ENCODE assay signal across 23 mouse cellular contexts in the genomic region with DNA sequence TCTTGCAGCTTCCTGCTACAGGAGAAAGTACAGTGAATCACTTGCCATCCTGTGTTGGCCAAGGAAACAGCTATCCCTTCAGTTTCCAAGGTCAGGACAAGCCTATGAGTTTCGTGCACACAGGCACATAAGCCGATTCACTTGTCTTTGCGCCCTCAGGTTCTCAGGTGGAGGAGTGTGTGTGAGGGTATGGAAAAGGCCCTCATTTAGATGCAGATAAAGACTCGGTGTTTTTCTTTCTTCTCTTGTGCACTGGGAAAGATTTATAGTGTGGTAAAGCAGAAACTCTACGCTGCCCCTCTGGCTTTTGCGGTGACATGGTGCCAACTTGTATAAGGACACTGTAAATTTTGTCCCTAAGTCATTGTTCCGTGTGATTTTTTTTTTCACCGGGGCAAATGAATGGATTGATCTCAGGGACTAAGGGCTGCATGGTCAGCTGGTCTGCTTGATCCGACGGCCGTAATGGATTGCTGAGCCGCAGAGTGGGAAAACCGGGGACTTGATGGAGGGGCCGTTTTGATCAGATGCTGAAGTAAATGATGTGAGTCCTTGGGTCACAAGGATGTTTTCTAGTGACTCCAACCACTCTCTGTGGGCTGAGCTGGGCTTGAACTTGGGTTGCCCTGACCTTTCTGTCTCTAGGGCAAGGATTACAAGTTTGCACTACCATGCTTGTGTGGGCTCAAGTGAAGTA.
"Had no signal": no experiment of that assay in that cellular context is flagged by ENCODE, and none has a peak within 500 bp of the region (broad histone marks: within the 10 kb centered on the region; RNA-seq: fewer than 3 reads in every experiment).

No protein-coding gene starts in this region.

- H3K4me3 ChIP-seq: gastrocnemius, adult 2 months; heart, adult 2 months; heart, embryonic 12.5 days; hindbrain, embryonic 10.5 days; hindbrain, embryonic 13.5 days; hindbrain, embryonic 15.5 days; limb, embryonic 12.5 days; limb, embryonic 15.5 days; liver, embryonic 12.5 days had no signal

- DNase-seq: gastrocnemius, adult 2 months; gastrocnemius, postnatal 10 days; gastrocnemius, postnatal 25 days; heart, adult 2 months; heart, postnatal 10 days; heart, postnatal 4 days; kidney, adult 11 months; kidney, adult 8-10 months; kidney, postnatal 10 days; layer of hippocampus, adult 9-11 months; layer of hippocampus, postnatal 36 days; left cerebral cortex, postnatal 4 days had no signal

- H3K27ac ChIP-seq: gastrocnemius, adult 2 months; heart, adult 2 months; hindbrain, embryonic 10.5 days; hindbrain, embryonic 13.5 days; hindbrain, embryonic 15.5 days; hindbrain, postnatal 0 days; limb, embryonic 12.5 days; limb, embryonic 15.5 days; liver, embryonic 12.5 days; liver, embryonic 14.5 days had no signal

- H3K4me1 ChIP-seq: hindbrain, embryonic 10.5 days; hindbrain, embryonic 13.5 days; hindbrain, embryonic 15.5 days had no signal

- H3K27me3 ChIP-seq: heart, embryonic 12.5 days; hindbrain, embryonic 13.5 days; hindbrain, embryonic 15.5 days; limb, embryonic 12.5 days; limb, embryonic 15.5 days; liver, embryonic 12.5 days had no signal

- ATAC-seq: forebrain, embryonic 16.5 days; hindbrain, postnatal 0 days; intestine, embryonic 16.5 days; liver, embryonic 12.5 days had no signal

- H3K4me2 ChIP-seq: heart, embryonic 12.5 days; hindbrain, embryonic 13.5 days; hindbrain, embryonic 15.5 days; limb, embryonic 12.5 days; limb, embryonic 15.5 days; liver, embryonic 12.5 days had no signal

- H3K9me3 ChIP-seq: hindbrain, embryonic 13.5 days; hindbrain, embryonic 15.5 days; limb, embryonic 15.5 days had no signal

- H3K9ac ChIP-seq: heart, embryonic 12.5 days; hindbrain, embryonic 13.5 days; hindbrain, embryonic 15.5 days; limb, embryonic 12.5 days; limb, embryonic 15.5 days; liver, embryonic 12.5 days; liver, embryonic 14.5 days had no signal

- H3K36me3 ChIP-seq: heart, embryonic 12.5 days; hindbrain, embryonic 10.5 days; hindbrain, embryonic 13.5 days; hindbrain, embryonic 15.5 days; limb, embryonic 12.5 days; limb, embryonic 15.5 days; liver, embryonic 12.5 days had no signal
